Mouse (Mus musculus) heart, embryonic 15.5 days (tissue): ENCODE measurements at regions not wholly inside any gene's neighbourhood (a gene's known extent, or its start where the extent isn't known, plus 50 kb on each side); places are given as distances from the start of the nearest gene placed in this dataset. TPM values are rescaled to one million over a fixed set of nuclear protein-coding genes. Genes with fewer than 3 reads are reported as not detected.

Source experiments
- ATAC-seq: fragments of 200-750 bp; cut with Nextera tagmentation; replicated peaks from 2 replicates; pipeline ENCODE4 v1.8.0; 2017; ENCODE audit warnings: low read depth, moderate TSS enrichment; ENCODE audit not compliant: insufficient number of reproducible peaks, insufficient read depth, low FRiP score
- H3K27ac ChIP-seq: fragments of 300-500 bp; sonication (generic); 2 replicates; pipeline ENCODE4 v1.5.1; 2015; ENCODE audit warnings: mild to moderate bottlenecking, inconsistent platforms
- H3K27me3 ChIP-seq: fragments of 300-500 bp; sonication (generic); 2 replicates; pipeline ENCODE4 v1.6.1; 2015; ENCODE audit warnings: inconsistent platforms
- H3K36me3 ChIP-seq: fragments of 300-500 bp; sonication (generic); 2 replicates; pipeline ENCODE4 v1.6.1; 2015; ENCODE audit warnings: mild to moderate bottlenecking, inconsistent platforms
- H3K4me1 ChIP-seq: fragments of 300-500 bp; sonication (generic); replicated peaks from 2 replicates; pipeline ENCODE4 v1.6.1; 2015; ENCODE audit warnings: inconsistent platforms
- H3K4me2 ChIP-seq: fragments of 300-500 bp; sonication (generic); 2 replicates; pipeline ENCODE4 v1.6.1; 2015; ENCODE audit warnings: inconsistent platforms, mild to moderate bottlenecking, moderate library complexity
- H3K4me3 ChIP-seq: fragments of 300-500 bp; sonication (generic); 2 replicates; pipeline ENCODE4 v1.5.1; 2015; ENCODE audit warnings: mild to moderate bottlenecking, inconsistent platforms
- H3K9ac ChIP-seq: fragments of 300-500 bp; sonication (generic); 2 replicates; pipeline ENCODE4 v1.6.1; 2015; ENCODE audit warnings: mild to moderate bottlenecking, inconsistent platforms
- H3K9me3 ChIP-seq: fragments of 300-500 bp; sonication (generic); replicated peaks from 2 replicates; pipeline ENCODE4 v1.6.1; 2016; ENCODE audit warnings: inconsistent platforms
- WGBS: fragments of 180-500 bp; shearing (Covaris S2); methylation state at CpG from one replicate; pipeline ENCODE4 v1.1.7; 2015; ENCODE audit warnings: mixed read lengths; 5-methylcytosine and 5-hydroxymethylcytosine counted together
- microRNA counts: library from miRNA; unstranded; fragments of <30 nt; microRNA quantifications from one replicate; lab custom pipeline; 2016
- microRNA-seq: library from miRNA; unstranded; fragments of <30 nt; microRNA quantifications from one replicate; pipeline ENCODE4, GENCODE M21; 2016

- H3K9ac ChIP-seq, result no peak overlapping the region
- no peaks in the 10 kb centered on the region for H3K9me3 ChIP-seq
- H3K27me3 ChIP-seq, result 0 out of 2 replicates have a peak, but pooled peaks cover 6% of the 10 kb centered on the region
- H3K4me1 ChIP-seq, result peaks cover 23% of the 10 kb centered on the region
- no peak overlapping the region for H3K4me3 ChIP-seq
- no peak overlapping the region for H3K4me2 ChIP-seq
- H3K27ac ChIP-seq, result no peak overlapping the region
- 54% methylated on average over 13 of the region's 13 CpGs for WGBS
- H3K36me3 ChIP-seq, result no peaks in the 10 kb centered on the region
- ATAC-seq, result no peak
These were observed 58.4 kb upstream of the Unc5b start for GRCm38 (mm10) chr10:60889792-60890191.

GRCm38 (mm10) chr10:60888541-60888940, 57.2 kb upstream of the Unc5b start:
- Histone ChIP-seq H3K4me1 (peaks cover 23% of the 10 kb centered on the region), H3K27ac (no peak overlapping the region)

GRCm38 (mm10) chr10:60885348-60886275, 54.2 kb upstream of the Unc5b start:
- H3K27ac ChIP-seq, result no peak overlapping the region
- H3K36me3 ChIP-seq, result no peaks in the 10 kb centered on the region
- WGBS, result 27% methylated on average over 25 of the region's 25 CpGs
- peak overlapping the region; percentile 17; the same call in 1 of the 2 replicates for H3K4me3 ChIP-seq
- H3K4me1 ChIP-seq, result peaks cover 14% of the 10 kb centered on the region
- no peak overlapping the region for H3K9ac ChIP-seq
- no peak for ATAC-seq
- no peaks in the 10 kb centered on the region for H3K9me3 ChIP-seq
- H3K27me3 ChIP-seq, result 0 out of 2 replicates have a peak, but pooled peaks cover 6% of the 10 kb centered on the region
- peak overlapping the region; percentile 44 for H3K4me2 ChIP-seq

More at GRCm38 (mm10) chr10:60888541-60888940, 57.2 kb upstream of the Unc5b start:
- ATAC-seq, result no peak
- no peaks in the 10 kb centered on the region for H3K36me3 ChIP-seq
- H3K9me3 ChIP-seq, result no peaks in the 10 kb centered on the region
- 59% methylated on average over 7 of the region's 7 CpGs for WGBS
- 0 out of 2 replicates have a peak, but pooled peaks cover 6% of the 10 kb centered on the region for H3K27me3 ChIP-seq
- no peak overlapping the region for H3K4me2 ChIP-seq
- no peak overlapping the region for H3K4me3 ChIP-seq
- no peak overlapping the region for H3K9ac ChIP-seq

GRCm38 (mm10) chr10:60884806-60885205, 53.4 kb upstream of the Unc5b start:
- no peaks in the 10 kb centered on the region for H3K9me3 ChIP-seq
- 91% methylated on average over 5 of the region's 5 CpGs for WGBS

More at GRCm38 (mm10) chr10:60884806-60885205, 53.4 kb upstream of the Unc5b start:
- no peak overlapping the region for H3K27ac ChIP-seq
- 0 out of 2 replicates have a peak, but pooled peaks cover 6% of the 10 kb centered on the region for H3K27me3 ChIP-seq
- no peak overlapping the region for H3K4me2 ChIP-seq
- peaks cover 11% of the 10 kb centered on the region for H3K4me1 ChIP-seq
- no peak overlapping the region for H3K9ac ChIP-seq
- H3K4me3 ChIP-seq, result no peak overlapping the region
- no peak for ATAC-seq
- H3K36me3 ChIP-seq, result no peaks in the 10 kb centered on the region

MicroRNAs encoded in the stretch of these regions (microRNA counts, 519-probe panel; counts per million panel counts)
- microRNA mmu-miR-466j (lab: Ali Mortazavi, UCI), result not detected

Small RNA genes in the stretch of these regions (microRNA-seq; reads per million reads assigned to microRNA genes)
- not detected for gene Mir466j
- not detected for gene Mir6408
